Mouse (Mus musculus): ENCODE data around the gene Hnrnpab.
A peak's percentile ranks its signal among the peaks of the same experiment; 100 is the strongest.

The Hnrnpab gene

DNA sequence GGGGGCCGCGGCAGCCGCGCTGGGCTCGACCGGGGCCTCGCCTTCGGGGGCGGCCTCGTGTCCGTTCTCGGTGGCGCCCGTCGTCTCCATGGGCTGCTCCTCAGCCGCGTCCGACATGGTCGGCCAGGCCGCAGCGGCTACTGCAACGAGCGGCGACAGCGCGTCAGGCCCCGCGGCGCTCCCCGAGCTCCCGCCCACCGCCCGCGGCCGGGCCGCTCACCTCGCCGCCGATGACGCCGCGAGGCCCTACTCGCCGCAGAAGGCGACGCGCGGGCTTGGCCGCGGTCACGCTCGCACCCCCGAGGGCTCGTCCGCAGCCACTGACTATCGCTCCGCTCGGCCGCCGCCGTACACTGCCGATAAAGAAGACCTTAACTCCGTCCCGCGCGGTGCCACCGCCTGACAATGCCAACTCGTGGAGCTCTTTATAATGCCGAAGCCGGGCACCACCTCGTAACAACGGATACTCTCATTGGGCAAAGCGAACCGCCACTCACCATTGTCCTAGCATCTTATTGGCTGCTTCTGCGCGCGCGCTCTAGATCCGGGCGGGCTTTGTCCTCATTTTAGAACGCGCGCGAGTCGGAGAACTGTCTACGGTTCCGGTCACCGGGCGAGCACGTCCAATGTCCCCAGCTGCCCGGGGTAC lies at the start of gene Hnrnpab:
TSS of gene Hnrnpab (minus strand) at position 401 of the 649 bp plus-strand sequence.
- peak; percentile 98 for DNase-seq (ENCODE audit: low read depth, low spot score)

DNA sequence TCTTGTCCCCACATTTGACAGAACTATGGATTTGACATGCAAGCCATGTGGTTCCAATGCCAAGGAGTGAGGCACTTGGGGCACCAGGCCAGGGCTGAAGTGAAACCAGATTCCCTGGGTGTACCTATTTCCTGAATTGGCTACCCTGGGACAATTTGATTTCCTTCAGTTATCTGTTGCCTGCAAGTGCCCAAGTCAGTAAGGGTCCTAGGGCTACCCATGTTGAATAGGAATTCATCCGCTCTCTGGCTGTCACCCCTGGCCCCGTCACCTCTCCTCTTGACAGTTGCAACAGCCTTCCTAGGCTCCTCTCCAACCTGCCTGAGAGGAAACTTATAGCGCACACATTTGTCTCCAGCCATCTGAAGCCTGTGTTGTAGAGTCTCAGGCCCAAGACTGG lies 48.2 kb upstream of the Hnrnpab start:
- DNase-seq (ENCODE audit: low read depth, low spot score): no peak

DNA sequence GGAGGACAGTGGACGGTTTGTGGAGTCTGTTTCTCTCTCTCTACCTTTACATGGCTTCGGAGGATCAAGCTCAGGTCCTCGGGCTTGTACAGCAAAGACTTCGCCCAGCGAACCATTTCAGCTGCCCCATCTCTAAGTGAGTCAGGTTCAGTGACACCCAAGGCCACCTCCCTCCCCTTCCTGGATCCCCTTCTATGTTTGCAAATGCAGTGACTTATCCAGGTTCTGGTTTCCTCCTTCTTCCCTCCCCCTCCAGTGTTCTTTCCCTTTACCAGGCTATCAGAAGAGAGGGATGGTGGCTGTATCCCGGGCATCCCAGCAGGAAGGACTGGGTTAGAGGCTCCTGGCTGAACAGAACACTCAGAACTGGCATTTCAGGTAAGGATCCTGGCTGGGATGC lies 47.1 kb upstream of the Hnrnpab start:
- no peak for DNase-seq (ENCODE audit: low read depth, low spot score)

DNA sequence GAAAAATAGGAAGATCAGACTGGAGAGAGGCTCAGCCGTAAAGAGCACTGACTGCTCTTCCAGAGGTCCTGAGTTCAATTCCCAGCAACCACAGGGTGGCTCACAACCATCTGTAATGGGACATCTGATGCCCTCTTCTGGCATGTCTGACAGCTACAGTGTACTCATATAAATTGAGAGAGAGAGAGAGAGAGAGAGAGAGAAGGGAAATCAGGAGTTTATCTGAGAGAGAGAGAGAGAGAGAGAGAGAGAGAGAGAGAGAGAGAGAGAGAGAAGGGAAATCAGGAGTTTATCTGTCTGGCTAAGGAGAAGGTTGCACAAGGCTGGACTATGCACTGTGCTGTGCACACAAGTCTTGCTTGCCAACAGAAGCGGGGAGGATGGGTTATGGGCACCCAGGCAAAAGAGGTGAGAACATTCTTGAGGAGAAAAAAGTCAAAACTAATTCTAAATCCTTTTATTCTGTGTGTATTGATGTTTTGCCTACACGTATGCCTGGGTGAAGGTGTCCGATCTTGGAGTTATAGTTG lies 46.3 kb upstream of the Hnrnpab start:
- no peak for DNase-seq (ENCODE audit: low read depth, low spot score)

DNA sequence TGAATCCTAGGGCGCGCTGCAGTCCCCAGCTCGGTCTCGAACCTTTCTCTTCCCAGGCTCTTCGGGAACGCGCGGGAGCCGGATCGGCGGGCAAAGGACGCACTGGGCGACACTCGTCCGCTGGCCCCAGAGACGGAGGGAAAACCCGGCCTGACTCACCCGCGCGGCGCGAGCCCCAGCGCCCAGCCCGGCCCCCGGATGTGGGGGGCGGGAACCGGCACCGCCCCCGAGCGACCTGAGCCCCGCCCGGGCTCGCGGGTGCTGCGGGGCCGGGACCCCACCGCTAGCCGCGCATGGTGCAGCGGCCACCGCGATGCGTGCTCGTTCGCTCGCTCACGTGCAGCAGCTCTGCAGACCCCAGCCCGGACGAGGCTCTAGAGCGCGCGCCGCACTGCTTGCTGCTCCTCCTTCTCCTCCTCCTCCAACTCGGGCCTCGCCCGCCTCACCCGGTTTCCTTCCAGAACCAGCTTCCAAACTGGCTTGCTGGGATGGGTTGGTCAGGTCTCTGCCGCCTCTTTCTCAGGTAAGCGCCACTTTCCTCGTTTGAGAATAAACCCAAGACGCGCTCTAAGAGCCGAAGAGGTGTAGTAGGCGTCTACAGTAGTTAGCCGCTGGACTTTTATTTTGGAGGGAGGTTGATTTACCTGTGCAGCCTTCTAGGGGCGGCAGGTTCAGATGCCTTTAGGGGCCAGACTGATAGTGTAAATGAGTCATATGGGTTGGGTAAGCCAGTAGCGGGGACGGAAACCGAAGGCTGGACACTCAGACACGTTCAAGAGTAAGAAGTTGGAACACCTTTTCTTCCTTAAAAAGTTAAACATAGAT lies 44.3 kb upstream of the Hnrnpab start, which contains the start of the genes N4bp3 and D930048N14Rik:
TSS of gene N4bp3 (minus strand) at position 152 of the 825 bp plus-strand sequence.
TSS of gene D930048N14Rik (plus strand) at position 264 of the 825 bp plus-strand sequence.
- DNase-seq (ENCODE audit: low read depth, low spot score): no peak

DNA sequence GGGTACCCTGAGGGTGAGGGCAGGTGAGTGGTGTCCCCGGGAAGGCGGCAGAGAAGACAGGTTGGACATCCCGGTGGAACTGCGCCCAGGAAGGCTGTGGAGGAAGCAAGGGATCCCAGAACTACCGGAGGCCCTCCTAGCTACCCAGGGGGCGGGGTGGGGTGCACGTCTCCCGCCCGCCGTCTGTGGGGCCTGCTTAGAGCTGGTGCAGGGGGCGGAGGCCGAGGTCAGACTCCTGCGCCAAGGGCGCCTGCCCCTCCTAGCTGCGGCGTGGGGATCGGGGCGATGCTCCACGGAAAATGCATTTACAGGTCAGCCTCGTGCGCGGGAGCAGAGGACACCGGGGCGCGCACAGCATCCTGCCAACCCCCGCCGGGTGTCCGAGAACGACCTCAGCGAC lies 43.6 kb upstream of the Hnrnpab start:
- no peak for DNase-seq (ENCODE audit: low read depth, low spot score)

DNA sequence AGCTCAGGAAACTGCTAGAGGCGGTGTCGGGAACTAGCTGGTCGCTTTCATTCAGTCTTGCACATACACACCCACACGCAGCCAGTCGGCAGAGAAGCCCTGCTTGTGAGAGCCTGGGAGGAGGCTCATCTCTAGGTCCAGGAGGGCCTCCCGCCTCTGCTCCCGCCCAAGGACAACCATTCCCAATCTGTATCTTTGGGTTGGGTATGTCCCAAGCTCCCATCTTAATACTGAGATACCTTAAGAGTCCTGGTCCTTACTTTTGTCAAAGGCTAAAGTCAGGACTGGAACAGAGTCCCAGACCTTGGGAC lies 43.2 kb upstream of the Hnrnpab start:
- no peak for DNase-seq (ENCODE audit: low read depth, low spot score)

DNA sequence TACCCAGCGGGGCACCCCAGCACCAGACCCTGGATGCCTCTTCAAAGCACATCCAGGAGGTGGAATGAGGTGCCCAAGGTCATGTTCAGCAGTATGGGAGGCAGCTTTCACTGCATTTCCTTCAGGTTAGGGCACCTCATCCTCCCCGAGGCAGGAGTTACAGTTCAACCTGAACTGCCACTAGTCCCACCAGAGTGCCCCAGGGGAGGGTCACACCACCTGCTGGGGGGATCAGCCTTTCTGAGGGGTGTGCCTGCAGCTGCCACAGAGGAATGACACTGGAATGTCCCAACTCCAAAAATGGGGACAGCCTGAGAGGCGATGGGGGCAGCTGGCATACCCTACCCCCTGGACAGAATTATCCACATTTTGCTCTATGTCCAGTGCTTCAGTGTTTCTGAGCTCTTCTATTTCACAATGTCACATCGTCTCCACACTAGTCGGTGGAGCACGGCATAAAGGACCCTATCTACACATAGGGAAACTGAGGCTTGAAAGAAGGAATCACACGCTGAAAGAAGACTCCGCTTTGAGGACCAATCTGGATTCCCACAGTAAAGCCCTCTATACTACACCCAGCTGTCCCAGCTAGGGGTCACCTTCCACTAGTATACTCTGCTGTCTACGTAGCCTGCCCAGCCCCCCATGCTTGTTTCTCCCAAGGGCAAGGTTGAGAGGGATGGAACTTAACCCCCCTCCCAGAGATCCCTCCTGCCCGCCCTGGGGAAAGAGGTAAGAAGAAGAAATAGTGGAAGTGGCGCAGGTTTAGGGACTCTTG lies 42.7 kb upstream of the Hnrnpab start:
- no peak for DNase-seq (ENCODE audit: low read depth, low spot score)

DNA sequence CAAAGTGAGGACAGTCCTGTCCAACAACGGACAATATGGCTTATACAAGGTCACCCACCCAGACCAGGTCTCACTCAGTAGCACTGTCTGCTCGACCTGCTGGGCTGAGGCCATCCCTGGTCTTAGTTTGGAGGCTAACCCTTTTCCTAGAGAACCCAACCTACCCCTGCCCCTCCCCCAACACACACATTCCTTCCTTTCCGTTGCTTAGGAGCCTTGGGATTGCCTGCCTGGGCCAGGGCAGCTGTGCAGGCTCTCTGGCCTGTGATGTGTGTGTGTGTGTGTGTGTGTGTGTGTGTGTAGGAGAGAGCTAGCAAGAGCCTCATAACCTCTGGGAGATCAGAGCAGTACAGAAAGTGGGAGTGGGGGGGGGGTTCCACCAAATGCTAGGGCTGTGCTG lies 41.9 kb upstream of the Hnrnpab start:
- DNase-seq (ENCODE audit: low read depth, low spot score): no peak

DNA sequence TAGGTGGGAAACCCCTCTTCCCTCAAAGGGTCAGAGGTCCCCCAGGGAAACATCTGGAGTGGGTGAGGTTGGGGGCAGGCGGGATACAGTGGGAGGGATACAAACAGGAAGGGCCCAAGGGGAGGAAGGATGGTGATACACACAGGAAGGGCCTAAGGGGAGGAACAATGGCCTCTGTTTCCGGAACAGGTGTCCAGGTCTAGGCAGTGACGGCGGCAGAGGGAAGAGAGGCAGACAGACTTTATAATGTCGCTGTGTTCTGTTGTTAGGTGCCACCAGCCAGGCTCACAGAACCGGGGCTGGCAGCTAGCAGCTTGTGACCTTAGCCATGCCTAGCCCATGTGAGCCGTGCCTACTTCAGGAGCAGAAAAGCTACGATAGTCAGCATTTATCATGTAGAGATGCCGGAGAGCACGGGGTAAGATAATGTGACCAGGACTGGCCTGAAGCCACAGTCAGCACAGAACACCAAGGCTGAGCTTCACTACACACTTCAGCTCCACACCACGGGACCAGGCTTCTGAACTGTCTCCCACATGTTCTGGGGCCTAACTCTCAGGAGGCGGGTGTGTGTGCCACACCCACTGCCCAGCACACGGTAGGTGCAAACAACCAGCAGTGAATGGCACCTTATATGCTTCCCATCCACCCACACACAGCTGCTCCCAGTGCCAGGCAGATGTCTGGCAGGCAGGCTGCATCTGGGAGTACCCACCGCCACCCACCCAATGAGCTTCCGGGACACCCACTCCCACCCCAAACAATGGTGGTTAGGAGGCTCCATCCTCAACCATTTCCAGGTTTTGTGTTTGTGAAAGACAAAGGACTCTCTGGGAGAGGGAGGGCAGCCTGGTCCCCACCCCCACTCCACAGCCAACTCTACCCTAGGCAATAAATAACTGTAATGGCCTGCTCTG lies 40.4 kb upstream of the Hnrnpab start:
- no peak for DNase-seq (ENCODE audit: low read depth, low spot score)

DNA sequence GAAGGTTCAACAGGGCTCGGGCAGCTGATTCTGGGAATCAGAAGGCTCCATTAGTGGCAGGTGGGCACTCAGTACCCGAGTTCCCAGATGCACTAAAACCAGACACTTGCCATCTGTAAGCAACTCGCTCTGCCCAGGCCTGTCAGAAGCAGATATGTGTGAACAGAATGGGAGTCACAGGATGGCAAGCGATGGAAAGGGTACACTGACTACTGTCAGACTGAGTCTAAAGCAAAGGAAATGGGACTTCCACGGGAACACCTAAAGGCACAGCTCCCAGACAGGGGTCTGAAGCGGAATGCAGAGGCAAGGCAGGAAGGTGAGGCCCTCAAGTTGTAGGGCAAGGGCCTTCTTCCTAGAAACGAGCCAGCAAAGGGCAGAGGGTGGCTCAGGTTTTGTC lies 39.6 kb upstream of the Hnrnpab start:
- DNase-seq (ENCODE audit: low read depth, low spot score): no peak

DNA sequence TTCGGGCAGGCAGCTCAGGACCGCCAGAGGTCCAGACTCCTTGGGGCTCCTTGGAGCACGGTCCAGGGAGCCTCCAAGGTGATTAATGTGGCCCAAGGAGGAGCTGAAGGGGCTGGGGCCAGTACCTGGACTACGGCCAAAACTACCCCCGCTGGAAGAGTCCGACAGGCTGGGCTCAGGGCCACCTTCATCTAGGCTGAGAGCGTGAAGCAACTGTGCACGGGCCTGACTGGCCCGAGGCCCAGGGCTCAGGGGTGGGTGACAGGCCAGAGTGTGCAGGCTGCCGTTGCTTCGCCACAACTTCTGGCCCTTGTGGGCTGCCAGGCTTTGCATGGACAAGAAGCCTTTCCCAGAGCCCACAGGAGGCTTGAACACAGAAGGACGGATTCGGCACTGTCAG lies 38.6 kb upstream of the Hnrnpab start:
- no peak for DNase-seq (ENCODE audit: low read depth, low spot score)

DNA sequence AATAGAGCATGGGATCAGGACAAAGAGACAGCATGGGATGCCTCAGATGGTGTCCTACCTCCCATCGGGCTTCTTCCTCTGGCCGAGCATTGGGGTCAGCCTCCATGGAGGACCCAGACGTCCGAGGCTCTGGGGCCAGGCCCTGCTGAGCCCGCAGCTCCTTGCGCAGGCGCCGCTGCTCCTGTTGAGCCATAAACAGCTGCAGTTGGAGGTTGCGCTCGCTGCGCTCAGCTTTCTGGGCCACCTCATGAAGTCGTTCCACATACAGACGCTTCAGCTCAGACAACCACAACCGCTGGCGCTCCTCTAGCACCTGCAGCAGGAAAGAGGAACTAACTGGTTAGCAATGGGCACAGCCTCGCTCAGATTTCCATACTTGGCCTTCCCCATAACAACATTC lies 37.6 kb upstream of the Hnrnpab start:
- DNase-seq (ENCODE audit: low read depth, low spot score): peak; percentile 52

DNA sequence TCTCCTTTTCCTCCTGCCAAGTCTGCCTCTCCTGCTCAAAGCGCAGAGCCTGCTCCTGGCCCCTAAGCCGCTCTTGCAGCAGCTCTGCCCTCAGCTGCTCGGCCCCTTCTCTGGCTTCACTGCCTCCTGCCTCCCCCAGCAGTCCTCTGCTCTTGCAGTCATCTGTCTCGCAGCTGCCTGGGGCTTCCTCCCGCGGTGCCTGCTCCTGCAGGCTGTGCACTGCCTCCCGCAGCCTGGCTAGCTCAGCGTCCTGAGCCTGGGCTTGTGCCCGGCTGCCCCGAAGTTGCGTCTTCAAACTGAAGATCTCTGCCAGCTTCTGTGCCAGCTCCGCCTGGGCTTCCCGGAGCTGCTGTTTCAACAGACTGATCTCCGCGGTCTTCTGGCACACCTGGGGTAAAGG lies 37.1 kb upstream of the Hnrnpab start:
- no peak for DNase-seq (ENCODE audit: low read depth, low spot score)

DNA sequence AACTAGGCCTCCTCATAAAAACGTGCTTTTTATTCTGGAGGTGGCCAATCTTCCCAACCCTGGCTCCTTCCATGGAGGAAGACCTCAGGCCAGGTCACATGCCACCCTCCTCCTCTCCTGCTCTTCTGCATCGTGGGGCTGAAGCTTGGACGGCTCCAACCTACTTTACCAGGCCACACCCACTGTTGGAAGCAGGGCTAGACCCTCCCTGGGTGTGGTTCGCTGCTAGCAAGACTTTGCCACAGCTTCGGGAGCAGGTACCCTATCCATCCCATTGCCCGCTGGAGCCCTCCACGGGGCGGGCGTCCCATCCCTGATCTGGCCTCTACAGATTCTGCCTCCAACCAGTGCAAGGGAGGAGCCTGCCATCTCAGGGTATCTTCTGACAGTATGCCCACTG lies 36.6 kb upstream of the Hnrnpab start:
- DNase-seq (ENCODE audit: low read depth, low spot score): no peak

DNA sequence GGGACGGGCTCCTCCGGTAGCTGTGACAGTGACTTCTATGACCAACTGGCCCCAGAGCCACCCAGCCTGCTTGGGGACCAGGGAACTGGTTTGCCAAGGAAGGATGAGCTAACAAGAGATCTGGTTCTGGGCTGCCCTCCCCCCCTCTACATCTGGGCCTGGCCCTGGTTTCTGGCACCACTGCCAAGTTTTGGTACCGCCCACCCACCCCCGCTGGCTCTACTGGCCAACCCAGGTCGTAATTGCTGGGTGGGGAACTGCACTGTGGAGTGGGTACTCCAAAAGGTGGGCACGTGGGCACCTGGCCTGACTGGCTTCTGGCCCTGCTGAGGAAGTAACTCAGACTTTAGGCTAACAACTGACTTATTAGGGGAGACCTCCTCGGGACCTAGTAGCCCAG lies 34.1 kb upstream of the Hnrnpab start:
- DNase-seq (ENCODE audit: low read depth, low spot score): no peak

DNA sequence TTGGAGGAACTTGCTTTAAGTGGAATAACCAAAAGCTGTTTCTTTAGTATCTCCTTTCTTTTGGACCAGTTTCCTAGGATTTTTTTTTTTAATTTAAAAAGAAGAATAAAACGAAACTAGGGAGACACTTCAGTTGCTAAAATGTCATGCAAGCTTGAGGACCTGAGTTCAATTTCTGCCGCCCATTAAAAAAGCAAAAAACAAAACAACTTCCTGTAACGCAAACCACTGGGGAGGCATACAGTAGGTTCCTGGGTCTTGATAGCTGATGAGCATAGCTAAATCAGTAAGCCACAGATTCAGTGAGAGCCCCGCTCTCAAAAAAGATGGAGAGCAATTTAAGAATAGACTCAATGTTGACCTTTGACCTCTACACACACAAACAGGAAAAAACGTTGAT lies 31.9 kb upstream of the Hnrnpab start:
- DNase-seq (ENCODE audit: low read depth, low spot score): no peak

DNA sequence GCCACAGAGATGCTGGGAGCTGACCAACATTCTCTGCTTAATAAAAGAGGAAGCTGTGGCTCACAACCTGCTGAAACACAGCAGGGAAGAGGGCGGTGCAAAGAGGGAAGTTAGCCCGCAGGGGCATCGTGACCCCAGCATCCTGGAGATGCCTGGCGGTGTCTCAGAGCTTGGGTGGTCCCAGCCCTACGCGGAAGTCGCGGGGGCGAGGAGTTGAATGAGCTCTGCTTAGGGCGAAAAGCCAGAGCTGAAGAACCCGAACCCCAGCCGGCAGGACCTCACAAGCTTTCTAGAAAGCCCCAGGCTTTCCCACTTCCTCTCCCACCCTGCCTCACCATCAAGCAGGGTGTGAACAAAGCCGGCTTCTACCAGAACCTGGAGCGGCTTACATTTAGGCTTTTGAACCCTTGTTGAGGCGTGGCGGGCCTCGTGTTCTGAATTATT lies 31.3 kb upstream of the Hnrnpab start:
- DNase-seq (ENCODE audit: low read depth, low spot score): no peak

DNA sequence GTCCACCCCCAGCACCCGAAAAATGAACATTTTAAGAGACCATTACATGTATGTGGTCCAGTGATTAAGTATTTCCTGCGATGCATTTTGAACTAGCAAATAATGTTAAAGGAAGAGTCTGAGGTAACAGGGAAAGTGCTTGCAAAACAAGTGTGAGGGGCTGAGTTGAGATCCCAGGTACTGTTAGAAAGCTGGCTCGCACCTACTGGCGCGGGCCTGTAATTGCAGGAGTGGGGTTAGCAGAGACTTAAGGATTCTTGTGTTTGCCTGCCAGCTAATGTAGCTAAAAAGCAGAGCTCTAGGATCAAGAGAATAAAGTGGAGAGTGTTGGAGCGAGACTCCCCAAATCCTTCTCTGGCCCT lies 29.7 kb upstream of the Hnrnpab start:
- peak; percentile 57 for DNase-seq (ENCODE audit: low read depth, low spot score)

DNA sequence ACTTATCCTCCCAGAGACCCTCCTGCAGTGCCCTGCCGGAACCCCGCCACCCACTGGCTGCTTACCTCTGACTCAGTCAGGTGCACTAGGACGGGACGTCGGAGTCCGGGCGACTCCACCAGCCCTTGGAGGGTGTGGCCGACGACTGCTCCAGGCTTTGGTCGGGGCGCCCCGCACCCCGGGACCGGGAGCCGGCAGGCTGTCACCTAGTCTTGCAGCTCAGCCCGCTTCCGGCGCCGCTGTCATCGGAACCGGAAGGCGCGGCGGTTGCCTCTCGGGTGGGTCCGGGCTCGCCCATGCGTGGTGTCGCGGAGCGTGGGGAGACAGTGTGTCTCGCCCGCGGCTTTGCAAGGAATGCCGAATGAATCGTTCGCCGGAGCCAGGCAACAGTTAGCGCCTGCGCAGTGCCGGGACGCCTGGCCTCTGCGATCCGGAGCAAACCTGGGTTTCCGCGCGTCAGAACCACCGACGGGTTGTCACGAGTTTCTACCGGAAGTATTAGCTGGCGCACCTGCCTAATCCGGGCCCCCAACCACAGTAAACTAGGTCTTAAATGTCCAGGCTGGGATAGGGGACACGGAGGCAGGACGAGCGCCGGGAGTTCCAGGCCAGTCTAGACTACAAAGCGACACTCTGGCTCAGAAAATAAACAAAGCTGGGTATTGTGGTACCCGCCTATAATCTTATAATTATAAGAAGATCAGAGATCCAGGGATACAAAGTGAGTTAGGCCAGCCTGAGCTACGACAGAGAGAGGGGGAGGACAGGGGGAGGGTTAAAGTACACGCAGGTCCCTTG lies 29.1 kb upstream of the Hnrnpab start, which contains the start of gene Rmnd5b:
TSS of gene Rmnd5b (minus strand) at position 372 of the 798 bp plus-strand sequence.
- peak; percentile 85 for DNase-seq (ENCODE audit: low read depth, low spot score)
